Mouse (Mus musculus): ENCODE data around the gene Rab11fip4. TPM values are rescaled to one million over a fixed set of nuclear protein-coding genes. Genes with fewer than 3 reads are reported as not detected.

Rab11fip4 gene
- polyA plus RNA-seq, 1 experiment, result 0.11 TPM

DNA sequence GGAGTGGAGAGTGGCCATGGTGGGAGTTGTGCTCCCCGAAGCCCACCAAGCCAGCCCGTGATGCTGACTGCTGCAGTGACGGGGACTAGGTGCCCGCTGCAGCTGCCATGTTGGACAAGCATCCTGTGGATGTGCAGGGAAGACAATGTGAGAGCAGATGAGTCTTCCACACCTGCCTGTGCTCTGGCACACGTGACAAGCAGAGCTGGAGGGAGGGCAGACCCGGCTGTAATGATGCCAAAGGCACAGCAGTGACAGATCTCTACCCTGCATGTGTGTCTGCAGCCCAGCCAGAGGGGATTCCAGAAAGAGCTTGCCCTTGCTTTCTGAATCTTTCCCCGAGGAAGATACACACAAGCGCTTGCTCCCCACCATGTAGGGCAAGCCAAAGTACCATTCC lies 27.0 kb downstream of the Rab11fip4 start:
- H3ac ChIP-seq (ENCODE audit: control insufficient read depth, insufficient read length, low read depth), result no peak overlapping the region
- no peaks in the 10 kb centered on the region for H3K36me3 ChIP-seq (ENCODE audit: control insufficient read depth, insufficient read depth)
- H3K4me3 ChIP-seq (ENCODE audit: insufficient read depth, poor library complexity, severe bottlenecking), result no peak overlapping the region
- H3K27me3 ChIP-seq (ENCODE audit: control insufficient read depth, insufficient read depth, insufficient read length), result no peaks in the 10 kb centered on the region
- TF ChIP-seq MAX (IDR thresholded peaks at IDR 0.05) (no peak), FOSL1 (IDR thresholded peaks at IDR 0.05; ENCODE audit: insufficient read depth, low read length, poor library complexity, severe bottlenecking) (no peak), MYOD1 (IDR thresholded peaks at IDR 0.05; ENCODE audit: control insufficient read depth, insufficient read length, low read depth) (no peak)
- no peaks in the 10 kb centered on the region for H3K79me3 ChIP-seq (ENCODE audit: low read depth)
- H3K79me2 ChIP-seq (ENCODE audit: control insufficient read depth, insufficient read depth), result peaks cover 11% of the 10 kb centered on the region

DNA sequence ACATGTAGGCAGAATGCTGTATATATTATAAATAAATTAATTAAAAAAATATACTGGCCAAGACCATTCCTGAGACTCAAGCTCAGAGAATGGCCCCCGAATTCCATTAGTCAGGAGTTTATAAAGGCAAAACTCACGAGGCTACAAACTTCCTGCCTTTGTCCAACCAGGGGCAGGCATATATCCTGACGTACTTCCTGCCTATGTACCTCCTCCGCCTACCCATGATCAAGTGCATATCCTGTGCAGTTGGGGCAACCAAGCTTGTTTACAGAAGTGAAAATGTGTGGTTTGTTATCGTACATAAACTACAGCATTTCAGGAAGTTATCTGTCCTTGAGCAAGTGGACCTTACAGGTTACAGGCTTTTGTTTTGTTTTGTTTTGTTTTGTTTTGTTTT lies 32.0 kb downstream of the Rab11fip4 start:
- TF ChIP-seq CEBPB (IDR thresholded peaks at IDR 0.05; ENCODE audit: low read depth), result no peak
- TF ChIP-seq USF1 (IDR thresholded peaks at IDR 0.05; ENCODE audit: low read depth), result peak; percentile 10
- Histone ChIP-seq H3K27me3 (ENCODE audit: control insufficient read depth, insufficient read depth, insufficient read length) (no peaks in the 10 kb centered on the region), H3K36me3 (ENCODE audit: control insufficient read depth, insufficient read depth) (no peaks in the 10 kb centered on the region), H3ac (ENCODE audit: control insufficient read depth, insufficient read length, low read depth) (no peak overlapping the region), H3K4me3 (ENCODE audit: insufficient read depth, poor library complexity, severe bottlenecking) (peak overlapping the region; percentile 41), H3K79me3 (ENCODE audit: low read depth) (no peaks in the 10 kb centered on the region), H3K79me2 (ENCODE audit: control insufficient read depth, insufficient read depth) (peaks cover 11% of the 10 kb centered on the region)

DNA sequence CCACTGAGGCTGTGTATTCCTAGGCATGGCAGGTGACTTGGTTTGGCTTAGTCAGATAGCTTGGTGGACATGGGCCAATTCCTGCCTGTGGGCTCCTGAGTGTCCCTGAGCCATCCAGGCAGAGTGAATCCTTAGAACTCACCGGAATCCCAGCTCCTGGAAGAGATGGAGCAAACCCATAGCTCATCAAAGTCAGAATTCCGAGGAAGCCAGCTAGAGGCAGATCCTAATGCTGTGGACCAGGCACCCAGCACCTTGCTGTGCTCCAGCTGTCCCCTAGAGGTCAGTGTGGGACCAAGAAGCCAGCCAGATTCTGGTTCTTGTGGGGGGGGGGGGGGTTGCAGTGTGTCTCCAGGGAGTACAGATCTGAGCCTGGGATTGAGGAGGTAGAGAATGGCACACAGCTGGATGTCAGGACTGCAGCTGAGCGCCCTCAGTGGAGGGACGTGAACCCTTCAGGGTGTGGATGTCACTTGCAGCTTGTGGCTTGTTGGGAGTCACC lies 33.8 kb downstream of the Rab11fip4 start:
- Histone ChIP-seq H3K79me3 (ENCODE audit: low read depth) (no peaks in the 10 kb centered on the region), H3K4me3 (ENCODE audit: insufficient read depth, poor library complexity, severe bottlenecking) (no peak overlapping the region), H3ac (ENCODE audit: control insufficient read depth, insufficient read length, low read depth) (no peak overlapping the region), H3K79me2 (ENCODE audit: control insufficient read depth, insufficient read depth) (peaks cover 11% of the 10 kb centered on the region), H3K27me3 (ENCODE audit: control insufficient read depth, insufficient read depth, insufficient read length) (peaks cover 3% of the 10 kb centered on the region), H3K36me3 (ENCODE audit: control insufficient read depth, insufficient read depth) (no peaks in the 10 kb centered on the region)
- peak; percentile 58 for TF ChIP-seq CTCF (IDR thresholded peaks at IDR 0.05; ENCODE audit: control insufficient read depth, insufficient read depth, insufficient read length)
- no peak for TF ChIP-seq MAX (IDR thresholded peaks at IDR 0.05)
- TF ChIP-seq FOSL1 (IDR thresholded peaks at IDR 0.05; ENCODE audit: insufficient read depth, low read length, poor library complexity, severe bottlenecking), result no peak
- TF ChIP-seq MYOD1 (IDR thresholded peaks at IDR 0.05; ENCODE audit: control insufficient read depth, insufficient read length, low read depth), result no peak
- TF ChIP-seq USF1 (IDR thresholded peaks at IDR 0.05; ENCODE audit: low read depth), result no peak
- no peak for TF ChIP-seq MYOG (IDR thresholded peaks at IDR 0.05; ENCODE audit: control insufficient read depth, extremely low read depth, insufficient read length)

DNA sequence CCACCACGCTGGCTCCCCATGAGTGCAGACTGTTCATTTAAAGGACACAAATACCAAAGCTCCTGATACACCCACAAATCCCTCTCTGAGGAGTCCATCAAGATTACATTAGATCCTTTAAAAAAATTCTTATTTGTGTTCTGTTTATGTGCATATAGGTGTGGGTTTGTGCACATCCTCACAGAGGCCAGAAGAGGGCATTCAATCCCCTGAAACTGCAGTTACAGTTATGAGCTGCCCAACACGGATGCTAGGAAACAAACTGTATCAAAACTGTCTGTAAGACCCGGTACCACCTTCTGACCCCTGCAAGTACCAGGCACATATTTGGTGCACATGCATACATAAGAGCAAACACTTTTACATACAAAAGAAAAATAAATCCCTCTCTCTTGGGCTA lies 37.7 kb downstream of the Rab11fip4 start:
- no peak overlapping the region for H3ac ChIP-seq (ENCODE audit: control insufficient read depth, insufficient read length, low read depth)
- no peaks in the 10 kb centered on the region for H3K79me2 ChIP-seq (ENCODE audit: control insufficient read depth, insufficient read depth)
- TF ChIP-seq FOSL1 (IDR thresholded peaks at IDR 0.05; ENCODE audit: insufficient read depth, low read length, poor library complexity, severe bottlenecking) (no peak), MYOD1 (IDR thresholded peaks at IDR 0.05; ENCODE audit: control insufficient read depth, insufficient read length, low read depth) (no peak), MAX (IDR thresholded peaks at IDR 0.05) (no peak), MYOG (IDR thresholded peaks at IDR 0.05; ENCODE audit: control insufficient read depth, extremely low read depth, insufficient read length) (no peak), CEBPB (IDR thresholded peaks at IDR 0.05; ENCODE audit: low read depth) (no peak), USF1 (IDR thresholded peaks at IDR 0.05; ENCODE audit: low read depth) (no peak), CTCF (IDR thresholded peaks at IDR 0.05; ENCODE audit: control insufficient read depth, insufficient read depth, insufficient read length) (no peak)
- peaks cover 4% of the 10 kb centered on the region for H3K27me3 ChIP-seq (ENCODE audit: control insufficient read depth, insufficient read depth, insufficient read length)
- H3K79me3 ChIP-seq (ENCODE audit: low read depth), result no peaks in the 10 kb centered on the region
- H3K4me3 ChIP-seq (ENCODE audit: insufficient read depth, poor library complexity, severe bottlenecking), result no peak overlapping the region
- no peaks in the 10 kb centered on the region for H3K36me3 ChIP-seq (ENCODE audit: control insufficient read depth, insufficient read depth)

DNA sequence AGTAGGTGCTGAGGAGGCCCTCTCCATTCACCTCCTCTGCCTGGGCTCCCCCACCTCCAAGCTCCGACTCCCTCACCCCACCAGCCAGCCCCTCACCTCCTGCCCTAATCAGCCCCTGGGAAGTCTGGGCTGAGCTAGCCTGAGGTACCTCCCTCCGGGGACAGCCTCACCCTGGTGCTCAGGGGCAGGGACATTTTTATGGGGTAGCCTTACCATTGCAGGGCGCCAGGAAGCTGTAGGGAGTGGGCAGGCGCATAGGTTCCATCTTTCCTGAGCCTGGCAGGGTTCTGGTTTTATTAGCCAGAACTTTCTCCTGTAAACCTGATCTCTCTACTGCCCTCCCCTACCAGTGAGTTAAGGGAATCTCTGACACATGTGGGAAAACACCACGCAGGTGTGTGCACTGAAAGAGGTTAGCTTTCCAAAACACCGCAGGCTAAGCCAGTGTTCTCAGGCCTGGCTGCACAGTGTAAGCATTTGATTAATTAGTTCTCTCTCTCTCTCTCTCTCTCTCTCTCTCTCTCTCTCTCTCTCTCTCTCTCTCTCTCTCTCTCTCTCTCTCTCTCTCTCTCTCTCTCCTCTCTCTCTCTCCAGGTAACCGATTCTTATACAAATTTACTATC lies 38.9 kb downstream of the Rab11fip4 start:
- no peak overlapping the region for H3ac ChIP-seq (ENCODE audit: control insufficient read depth, insufficient read length, low read depth)
- TF ChIP-seq CEBPB (IDR thresholded peaks at IDR 0.05; ENCODE audit: low read depth) (no peak), MYOG (IDR thresholded peaks at IDR 0.05; ENCODE audit: control insufficient read depth, extremely low read depth, insufficient read length) (no peak), MAX (IDR thresholded peaks at IDR 0.05) (no peak), USF1 (IDR thresholded peaks at IDR 0.05; ENCODE audit: low read depth) (no peak), FOSL1 (IDR thresholded peaks at IDR 0.05; ENCODE audit: insufficient read depth, low read length, poor library complexity, severe bottlenecking) (no peak), MYOD1 (IDR thresholded peaks at IDR 0.05; ENCODE audit: control insufficient read depth, insufficient read length, low read depth) (no peak), CTCF (IDR thresholded peaks at IDR 0.05; ENCODE audit: control insufficient read depth, insufficient read depth, insufficient read length) (no peak)
- no peaks in the 10 kb centered on the region for H3K79me2 ChIP-seq (ENCODE audit: control insufficient read depth, insufficient read depth)
- H3K79me3 ChIP-seq (ENCODE audit: low read depth), result no peaks in the 10 kb centered on the region
- peaks cover 4% of the 10 kb centered on the region for H3K27me3 ChIP-seq (ENCODE audit: control insufficient read depth, insufficient read depth, insufficient read length)
- no peaks in the 10 kb centered on the region for H3K36me3 ChIP-seq (ENCODE audit: control insufficient read depth, insufficient read depth)
- no peak overlapping the region for H3K4me3 ChIP-seq (ENCODE audit: insufficient read depth, poor library complexity, severe bottlenecking)

DNA sequence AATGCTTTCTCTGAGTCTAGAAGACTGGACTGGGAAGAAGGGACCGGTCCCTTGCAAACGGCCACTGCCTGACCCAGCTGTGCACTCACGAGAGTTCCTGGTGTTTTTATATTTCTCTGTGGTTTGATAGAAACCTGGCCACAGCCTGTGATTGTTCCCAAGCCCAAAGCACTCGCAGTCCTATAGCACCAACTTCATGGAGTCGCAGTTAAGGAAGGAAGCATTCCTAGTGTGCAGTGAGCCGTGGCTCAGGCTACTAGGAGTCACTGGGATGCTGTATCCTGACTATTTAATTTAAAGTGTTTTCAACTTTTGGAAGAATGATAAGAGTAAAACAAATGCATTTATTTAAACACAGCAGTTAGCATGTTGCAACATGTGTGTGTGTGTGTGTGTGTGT lies 39.5 kb downstream of the Rab11fip4 start:
- TF ChIP-seq MYOD1 (IDR thresholded peaks at IDR 0.05; ENCODE audit: control insufficient read depth, insufficient read length, low read depth) (no peak), MAX (IDR thresholded peaks at IDR 0.05) (no peak), CEBPB (IDR thresholded peaks at IDR 0.05; ENCODE audit: low read depth) (no peak), CTCF (IDR thresholded peaks at IDR 0.05; ENCODE audit: control insufficient read depth, insufficient read depth, insufficient read length) (no peak), USF1 (IDR thresholded peaks at IDR 0.05; ENCODE audit: low read depth) (no peak), MYOG (IDR thresholded peaks at IDR 0.05; ENCODE audit: control insufficient read depth, extremely low read depth, insufficient read length) (no peak), FOSL1 (IDR thresholded peaks at IDR 0.05; ENCODE audit: insufficient read depth, low read length, poor library complexity, severe bottlenecking) (no peak)
- Histone ChIP-seq H3ac (ENCODE audit: control insufficient read depth, insufficient read length, low read depth) (no peak overlapping the region), H3K27me3 (ENCODE audit: control insufficient read depth, insufficient read depth, insufficient read length) (peaks cover 4% of the 10 kb centered on the region), H3K36me3 (ENCODE audit: control insufficient read depth, insufficient read depth) (no peaks in the 10 kb centered on the region), H3K4me3 (ENCODE audit: insufficient read depth, poor library complexity, severe bottlenecking) (no peak overlapping the region), H3K79me2 (ENCODE audit: control insufficient read depth, insufficient read depth) (no peaks in the 10 kb centered on the region), H3K79me3 (ENCODE audit: low read depth) (no peaks in the 10 kb centered on the region)

Data from C2C12 (cell line).